Mouse (Mus musculus) MEL (cell line): ENCODE measurements around the gene Slc9a3r2. TPM values are rescaled to one million over a fixed set of nuclear protein-coding genes. Genes with fewer than 3 reads are reported as not detected.

Source experiments
- DNase-seq: peaks from one replicate; pipeline ENCODE4 v3.0.0; 2011; ENCODE audit warnings: low read depth, low spot score
- H3K27ac ChIP-seq: 2 replicates; pipeline ENCODE4 v1.5.1; 2012; ENCODE audit warnings: low read depth, mild to moderate bottlenecking, control low read depth, low read length, moderate library complexity; ENCODE audit not compliant: control insufficient read depth
- H3K27me3 ChIP-seq, 2 experiments: fragments of 150-350 bp in 1 of 2; sonication (generic) in 1 of 2; 2 replicates each; pipeline ENCODE4 v1.6.1; 2012; ENCODE audit warnings: low read length in 2 of 2, mild to moderate bottlenecking in 2 of 2, improper control_type of control experiment in 1 of 2, moderate library complexity in 1 of 2; ENCODE audit not compliant: insufficient read depth in 2 of 2, control insufficient read depth in 1 of 2
- H3K36me3 ChIP-seq, 2 experiments: 2 replicates each; pipeline ENCODE4 v1.6.1; 2012 to 2014; ENCODE audit warnings: low read length in 2 of 2, improper control_type of control experiment in 1 of 2, inconsistent platforms in 1 of 2, mild to moderate bottlenecking in 1 of 2; ENCODE audit not compliant: insufficient read depth in 2 of 2, control insufficient read depth in 1 of 2
- H3K4me1 ChIP-seq, 2 experiments: fragments of 150-350 bp in 1 of 2; sonication (generic) in 1 of 2; 2 replicates each; pipeline ENCODE4 v1.6.1; 2012; ENCODE audit warnings: low read length in 2 of 2, improper control_type of control experiment in 1 of 2, mild to moderate bottlenecking in 1 of 2; ENCODE audit not compliant: insufficient read depth in 2 of 2, control insufficient read depth in 1 of 2
- H3K4me3 ChIP-seq, 2 experiments: fragments of 150-350 bp in 1 of 2; sonication (generic) in 1 of 2; 2 replicates each; pipeline ENCODE4 v1.5.1; 2012; ENCODE audit warnings: low read depth in 2 of 2, low read length in 2 of 2, mild to moderate bottlenecking in 2 of 2, moderate library complexity in 2 of 2, control low read depth in 1 of 2, improper control_type of control experiment in 1 of 2; ENCODE audit not compliant: control insufficient read depth in 1 of 2, insufficient read depth in 1 of 2
- H3K79me2 ChIP-seq: 2 replicates; pipeline ENCODE4 v1.6.1; 2012; ENCODE audit warnings: mild to moderate bottlenecking, low read length, moderate library complexity; ENCODE audit not compliant: control insufficient read depth, poor library complexity, insufficient read depth
- H3K9ac ChIP-seq: 2 replicates; pipeline ENCODE4 v1.6.1; 2012; ENCODE audit warnings: low read depth, mild to moderate bottlenecking, control low read depth, low read length, moderate library complexity; ENCODE audit not compliant: control insufficient read depth, poor library complexity, severe bottlenecking
- H3K9me3 ChIP-seq: fragments of 150-350 bp; sonication (generic); replicated peaks from 2 replicates; pipeline ENCODE4 v1.6.1; 2012; ENCODE audit warnings: mild to moderate bottlenecking, low read length, improper control_type of control experiment, moderate library complexity; ENCODE audit not compliant: insufficient read depth
- BHLHE40 ChIP-seq: IDR thresholded peaks from 2 replicates; pipeline ENCODE4 v1.6.1; 2012; ENCODE audit warnings: low read depth, mild to moderate bottlenecking, inconsistent platforms, low read length, improper control_type of control experiment, borderline replicate concordance
- CHD1 ChIP-seq: IDR thresholded peaks from 2 replicates; pipeline ENCODE4 v1.6.1; 2012; ENCODE audit warnings: low read depth, mild to moderate bottlenecking, inconsistent platforms, low read length, improper control_type of control experiment
- ELF1 ChIP-seq: IDR thresholded peaks from 2 replicates; pipeline ENCODE4 v1.6.1; 2014; ENCODE audit warnings: low read depth, mild to moderate bottlenecking, inconsistent platforms, low read length, improper control_type of control experiment, moderate library complexity
- EP300 ChIP-seq, 2 experiments: IDR thresholded peaks; 2 replicates each; pipeline ENCODE4 v1.6.1; 2011; ENCODE audit warnings: improper control_type of control experiment in 2 of 2, low read length in 2 of 2, low read depth in 1 of 2, mild to moderate bottlenecking in 1 of 2
- ETS1 ChIP-seq: IDR thresholded peaks from 2 replicates; pipeline ENCODE4 v1.6.1; 2012; ENCODE audit warnings: low read depth, mild to moderate bottlenecking, inconsistent platforms, low read length, improper control_type of control experiment, moderate library complexity
- HCFC1 ChIP-seq: IDR thresholded peaks from 2 replicates; pipeline ENCODE4 v1.6.1; 2012; ENCODE audit warnings: low read depth, mild to moderate bottlenecking, inconsistent platforms, low read length, improper control_type of control experiment, moderate library complexity
- MAX ChIP-seq: IDR thresholded peaks from 2 replicates; pipeline ENCODE4 v1.6.1; 2011; ENCODE audit warnings: low read length, improper control_type of control experiment
- MAZ ChIP-seq: IDR thresholded peaks from 2 replicates; pipeline ENCODE4 v1.6.1; 2012; ENCODE audit warnings: low read depth, mild to moderate bottlenecking, inconsistent platforms, low read length, improper control_type of control experiment
- MXI1 ChIP-seq: IDR thresholded peaks from 2 replicates; pipeline ENCODE4 v1.6.1; 2011; ENCODE audit warnings: mild to moderate bottlenecking, low read depth, low read length, improper control_type of control experiment
- MYB ChIP-seq: IDR thresholded peaks from 2 replicates; pipeline ENCODE4 v1.6.1; 2011; ENCODE audit warnings: mild to moderate bottlenecking, low read depth, low read length, improper control_type of control experiment
- MYC ChIP-seq: IDR thresholded peaks from 2 replicates; pipeline ENCODE4 v1.6.1; 2011; ENCODE audit warnings: low read depth, mild to moderate bottlenecking, low read length, improper control_type of control experiment, moderate library complexity
- NELFE ChIP-seq: IDR thresholded peaks from 2 replicates; pipeline ENCODE4 v1.6.1; 2011; ENCODE audit warnings: low read depth, low read length, improper control_type of control experiment
- RAD21 ChIP-seq: IDR thresholded peaks from 2 replicates; pipeline ENCODE4 v1.6.1; 2011; ENCODE audit warnings: mild to moderate bottlenecking, low read depth, low read length, improper control_type of control experiment
- TAL1 ChIP-seq: IDR thresholded peaks from 2 replicates; pipeline ENCODE4 v1.6.1; 2012; ENCODE audit warnings: mild to moderate bottlenecking, inconsistent platforms, low read length, moderate library complexity, mixed read lengths
- UBTF ChIP-seq: IDR thresholded peaks from 2 replicates; pipeline ENCODE4 v1.6.1; 2012; ENCODE audit warnings: low read depth, mild to moderate bottlenecking, inconsistent platforms, low read length, improper control_type of control experiment, moderate library complexity, borderline replicate concordance; ENCODE audit not compliant: insufficient read depth
- USF2 ChIP-seq, 2 experiments: IDR thresholded peaks; 2 replicates each; pipeline ENCODE4 v1.6.1; 2011 to 2012; ENCODE audit warnings: improper control_type of control experiment in 2 of 2, low read length in 2 of 2, borderline replicate concordance in 1 of 2, inconsistent platforms in 1 of 2, low read depth in 1 of 2, mild to moderate bottlenecking in 1 of 2; ENCODE audit not compliant: insufficient read depth in 1 of 2
- ZC3H11A ChIP-seq: IDR thresholded peaks from 2 replicates; pipeline ENCODE4 v1.6.1; 2012; ENCODE audit warnings: low read depth, mild to moderate bottlenecking, inconsistent platforms, low read length, improper control_type of control experiment
- ZKSCAN1 ChIP-seq: IDR thresholded peaks from 2 replicates; pipeline ENCODE4 v1.6.1; 2012; ENCODE audit warnings: low read depth, mild to moderate bottlenecking, inconsistent platforms, low read length, improper control_type of control experiment, moderate library complexity
- ZMIZ1 ChIP-seq: IDR thresholded peaks from 2 replicates; pipeline ENCODE4 v1.6.1; 2012; ENCODE audit warnings: low read depth, mild to moderate bottlenecking, inconsistent platforms, low read length, improper control_type of control experiment, moderate library complexity
- ZNF384 ChIP-seq: IDR thresholded peaks from 2 replicates; pipeline ENCODE4 v1.6.1; 2012; ENCODE audit warnings: low read depth, mild to moderate bottlenecking, inconsistent platforms, low read length, improper control_type of control experiment
- polyA plus RNA-seq, 2 experiments: library from polyadenylated mRNA; stranded (reverse) in 1 of 2; unstranded in 1 of 2; fragments of >175 nt in 1 of 2; fragments of >200 nt in 1 of 2; gene quantifications; 2 replicates each; pipeline versions ENCODE4 v1.2.1 to v1.2.4; 2012; ENCODE audit warnings: low replicate concordance in 2 of 2, low read depth in 1 of 2; ENCODE audit not compliant: insufficient read length in 2 of 2, insufficient read depth in 1 of 2, missing spikeins in 1 of 2
- total RNA-seq: library from RNA; depleted of rRNA; stranded (reverse); fragments of 300-350 nt; gene quantifications from 2 replicates; pipeline ENCODE4 v1.2.3, GENCODE M21; 2012

The Slc9a3r2 gene
- total and polyA plus RNA-seq, 3 experiments, result 0.96 to 3.5 TPM; not detected in 1

GRCm38 (mm10) chr17:24671346-24671745 lies 21.2 kb upstream of the Slc9a3r2 start:
- DNase-seq, result no peak
- Histone ChIP-seq H3K9me3 (no peaks in the 10 kb centered on the region), H3K4me3 (no peak overlapping the region; a peak in 1 of 4 replicates), H3K27me3 (no peaks in the 10 kb centered on the region), H3K36me3 (peaks cover 0 to 14% of the 10 kb centered on the region in 2 experiments; a peak in 2 of 4 replicates), H3K79me2 (peaks cover 51% of the 10 kb centered on the region), H3K27ac (no peak overlapping the region), H3K9ac (no peak overlapping the region), H3K4me1 (peaks cover 0 to 26% of the 10 kb centered on the region in 2 experiments; a peak in 3 of 4 replicates)
- TF ChIP-seq NELFE, result no peak
- no peak for TF ChIP-seq ZKSCAN1
- no peak for TF ChIP-seq ELF1
- no peak for TF ChIP-seq MYB
- TF ChIP-seq HCFC1, result no peak
- TF ChIP-seq MYC, result no peak
- TF ChIP-seq ZC3H11A, result no peak
- no peak for TF ChIP-seq BHLHE40
- TF ChIP-seq ETS1, result no peak
- no peak for TF ChIP-seq MAZ
- TF ChIP-seq RAD21, result no peak
- TF ChIP-seq MAX, result no peak
- no peak for TF ChIP-seq UBTF
- TF ChIP-seq ZNF384, result no peak
- TF ChIP-seq USF2 (IDR thresholded peaks at IDR 0.05; ENCODE audit: borderline replicate concordance in 1 of 2, insufficient read depth in 1 of 2, low read depth in 1 of 2, low read length in 2 of 2), result no peak

GRCm38 (mm10) chr17:24670246-24670844 lies 20.2 kb upstream of the Slc9a3r2 start:
- Histone ChIP-seq H3K36me3 (peaks cover 0 to 14% of the 10 kb centered on the region in 2 experiments; a peak in 2 of 4 replicates), H3K27me3 (peaks cover 0 to 2% of the 10 kb centered on the region in 2 experiments; a peak in 1 of 4 replicates), H3K4me3 (peak overlapping the region; percentile 90 to 99), H3K9me3 (no peaks in the 10 kb centered on the region), H3K27ac (peak overlapping the region; percentile 46), H3K79me2 (peaks cover 49% of the 10 kb centered on the region), H3K9ac (peak overlapping the region; percentile 86), H3K4me1 (peaks cover 0 to 26% of the 10 kb centered on the region in 2 experiments; a peak in 3 of 4 replicates)
- DNase-seq, result peak; percentile 40
- no peak for TF ChIP-seq CHD1
- no peak for TF ChIP-seq TAL1
- no peak for TF ChIP-seq MXI1
- TF ChIP-seq EP300 (IDR thresholded peaks at IDR 0.05; ENCODE audit: low read depth in 1 of 2, low read length in 2 of 2), result no peak
- TF ChIP-seq ZMIZ1, result no peak
